Mouse (Mus musculus) neutrophil, adult 59 days (primary cell): Measurements from ENCODE around the gene Serpina9. TPM values are rescaled to one million over a fixed set of nuclear protein-coding genes. Genes with fewer than 3 reads are reported as not detected.

Experiments used
- total RNA-seq, 2 experiments: library from RNA; stranded (reverse); gene quantifications; 1 replicate in 1 of 2; 2 replicates in 1 of 2; pipeline ENCODE4 v1.2.4; 2023

The Serpina9 gene
- not detected for total RNA-seq

DNA sequence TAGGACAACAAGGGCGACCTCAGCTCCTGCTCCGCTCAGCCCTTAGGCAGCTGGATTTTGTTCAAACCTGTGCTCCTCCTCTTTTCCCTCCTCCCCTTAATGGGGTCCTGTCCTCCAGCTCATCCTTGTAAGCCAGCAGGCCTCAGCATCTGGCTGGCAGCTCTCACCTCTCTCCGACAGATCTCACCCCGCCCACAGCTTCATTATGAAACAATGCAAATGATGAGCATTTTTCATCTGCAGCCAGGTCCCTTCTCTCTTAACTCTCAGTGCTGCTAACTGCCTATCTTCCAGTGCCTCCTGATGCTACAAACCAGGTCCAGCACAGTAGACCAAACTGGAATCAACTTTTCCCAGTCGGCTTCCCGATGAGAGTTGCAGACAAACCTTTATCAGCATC, at the start of gene Serpina9:
TSS of gene Serpina9 (minus strand) at position 136 of the 400 bp plus-strand sequence.

DNA sequence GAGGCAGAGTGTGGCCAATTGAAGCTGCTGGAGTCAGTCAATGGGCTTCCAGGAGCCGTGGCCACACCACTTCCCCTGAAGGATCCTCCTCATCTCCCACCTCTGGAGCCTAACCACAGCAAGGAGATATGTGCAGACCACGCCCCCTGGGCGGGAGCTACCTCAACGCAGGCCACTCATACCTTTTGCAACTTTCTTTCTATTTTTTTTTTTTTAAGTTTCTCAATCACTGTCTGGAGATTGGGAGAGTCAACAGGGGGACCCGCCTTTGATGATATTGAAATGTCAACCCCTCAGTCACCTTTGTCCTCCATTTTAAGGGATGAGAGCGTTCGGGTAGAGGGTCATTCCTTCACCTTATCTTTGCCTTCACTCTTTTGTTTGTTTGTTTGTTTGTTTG, 30.8 kb upstream of the Serpina9 start, which contains the start of gene Serpina12:
TSS of gene Serpina12 (minus strand) at position 101 of the 400 bp plus-strand sequence.

DNA sequence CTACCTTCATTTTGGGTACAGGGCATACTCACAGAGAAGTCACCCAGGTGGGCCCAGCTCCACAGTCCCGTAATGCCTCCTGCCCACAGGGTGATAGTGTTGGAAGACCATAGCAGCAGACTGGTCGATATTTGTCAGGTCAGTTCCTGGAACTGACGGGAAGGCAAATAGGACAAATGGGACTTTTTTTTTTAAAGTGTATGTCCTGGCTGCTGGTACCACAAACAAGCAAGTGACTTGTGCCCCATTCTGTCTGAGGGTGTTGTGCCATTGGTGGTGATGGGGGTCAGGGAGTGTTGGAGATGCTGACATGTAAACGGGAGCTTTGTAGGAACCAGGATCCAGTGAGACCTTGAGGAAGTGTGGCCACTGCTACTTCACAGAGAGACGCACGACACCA, 23.7 kb downstream of the Serpina9 start, which contains the start of gene Serpina11:
TSS of gene Serpina11 (minus strand) at position 101 of the 400 bp plus-strand sequence.

DNA sequence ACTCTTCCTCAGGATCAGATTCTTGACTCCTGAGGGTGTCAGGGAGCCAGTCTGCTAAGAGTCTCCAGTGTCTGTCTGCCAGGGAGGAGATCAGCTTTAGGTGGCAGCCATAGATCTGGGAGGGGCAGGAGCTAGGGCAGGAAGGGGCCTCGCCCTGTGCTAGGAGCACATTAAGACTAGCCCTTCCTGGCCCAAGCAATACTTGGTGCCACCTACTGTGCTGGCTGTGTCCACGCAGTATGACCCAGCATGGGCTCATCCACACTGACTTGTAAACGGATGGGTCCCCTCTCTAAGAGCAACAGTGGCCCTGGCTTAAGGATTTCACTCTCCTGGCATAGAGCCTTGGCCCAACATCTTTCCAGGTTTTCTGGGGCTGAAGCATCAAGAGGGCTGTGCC, 54.8 kb downstream of the Serpina9 start, which contains the start of gene Serpina1e:
TSS of gene Serpina1e (minus strand) at position 178 of the 400 bp plus-strand sequence.

Other genes starting within 250 kb of the Serpina9 start
- 1 to 10 TPM in 1 of 2 experiments, under 1 TPM in 1; 0.89 to 1.1 TPM for gene Serpina1d, start 240.2 kb downstream of the Serpina9 start, total RNA-seq
- gene Serpina1b, start 183.4 kb downstream of the Serpina9 start, total RNA-seq, result under 1 TPM in 1 of 2 experiments, not detected in 1; 0.47 TPM
- gene Serpina1a, start 150.2 kb downstream of the Serpina9 start, total RNA-seq, result not detected
- under 1 TPM; 0.31 to 0.37 TPM for gene Serpina1c, start 108.9 kb downstream of the Serpina9 start, total RNA-seq
- not detected for gene Serpina1e, start 54.8 kb downstream of the Serpina9 start, total RNA-seq
- gene Serpina11, start 23.8 kb downstream of the Serpina9 start, total RNA-seq, result under 1 TPM in 1 of 2 experiments, not detected in 1; 0.78 TPM
- gene Serpina12, start 30.7 kb upstream of the Serpina9 start, total RNA-seq, result not detected
- gene Serpina5, start 87.4 kb upstream of the Serpina9 start, total RNA-seq, result not detected
- gene Serpina3a, start 99.0 kb upstream of the Serpina9 start, total RNA-seq, result not detected
- under 1 TPM in 1 of 2 experiments, not detected in 1; 0.29 TPM for gene Serpina3b, start 114.2 kb upstream of the Serpina9 start, total RNA-seq
- gene Serpina3c, start 140.1 kb upstream of the Serpina9 start, total RNA-seq, result not detected
- under 1 TPM; 0.24 to 0.33 TPM for gene Serpina3f, start 200.8 kb upstream of the Serpina9 start, total RNA-seq
- 1 to 10 TPM in 1 of 2 experiments, under 1 TPM in 1; 0.60 to 4.0 TPM for gene Serpina3g, start 222.5 kb upstream of the Serpina9 start, total RNA-seq
- not detected for gene Serpina3i, start 249.4 kb upstream of the Serpina9 start, total RNA-seq